Mouse (Mus musculus) MEL (cell line): ENCODE results near the gene Gm11595. TPM values are rescaled to one million over a fixed set of nuclear protein-coding genes. Genes with fewer than 3 reads are reported as not detected.

Experiments used
- DNase-seq: peaks from one replicate; pipeline ENCODE4 v3.0.0; 2011; ENCODE audit warnings: low read depth, low spot score
- H3K27ac ChIP-seq: 2 replicates; pipeline ENCODE4 v1.5.1; 2012; ENCODE audit warnings: low read depth, mild to moderate bottlenecking, control low read depth, low read length, moderate library complexity; ENCODE audit not compliant: control insufficient read depth
- H3K27me3 ChIP-seq, 2 experiments: fragments of 150-350 bp in 1 of 2; sonication (generic) in 1 of 2; 2 replicates each; pipeline ENCODE4 v1.6.1; 2012; ENCODE audit warnings: low read length in 2 of 2, mild to moderate bottlenecking in 2 of 2, improper control_type of control experiment in 1 of 2, moderate library complexity in 1 of 2; ENCODE audit not compliant: insufficient read depth in 2 of 2, control insufficient read depth in 1 of 2
- H3K36me3 ChIP-seq, 2 experiments: 2 replicates each; pipeline ENCODE4 v1.6.1; 2012 to 2014; ENCODE audit warnings: low read length in 2 of 2, improper control_type of control experiment in 1 of 2, inconsistent platforms in 1 of 2, mild to moderate bottlenecking in 1 of 2; ENCODE audit not compliant: insufficient read depth in 2 of 2, control insufficient read depth in 1 of 2
- H3K4me1 ChIP-seq, 2 experiments: fragments of 150-350 bp in 1 of 2; sonication (generic) in 1 of 2; 2 replicates each; pipeline ENCODE4 v1.6.1; 2012; ENCODE audit warnings: low read length in 2 of 2, improper control_type of control experiment in 1 of 2, mild to moderate bottlenecking in 1 of 2; ENCODE audit not compliant: insufficient read depth in 2 of 2, control insufficient read depth in 1 of 2
- H3K4me3 ChIP-seq, 2 experiments: fragments of 150-350 bp in 1 of 2; sonication (generic) in 1 of 2; 2 replicates each; pipeline ENCODE4 v1.5.1; 2012; ENCODE audit warnings: low read depth in 2 of 2, low read length in 2 of 2, mild to moderate bottlenecking in 2 of 2, moderate library complexity in 2 of 2, control low read depth in 1 of 2, improper control_type of control experiment in 1 of 2; ENCODE audit not compliant: control insufficient read depth in 1 of 2, insufficient read depth in 1 of 2
- H3K79me2 ChIP-seq: 2 replicates; pipeline ENCODE4 v1.6.1; 2012; ENCODE audit warnings: mild to moderate bottlenecking, low read length, moderate library complexity; ENCODE audit not compliant: control insufficient read depth, poor library complexity, insufficient read depth
- H3K9ac ChIP-seq: 2 replicates; pipeline ENCODE4 v1.6.1; 2012; ENCODE audit warnings: low read depth, mild to moderate bottlenecking, control low read depth, low read length, moderate library complexity; ENCODE audit not compliant: control insufficient read depth, poor library complexity, severe bottlenecking
- H3K9me3 ChIP-seq: fragments of 150-350 bp; sonication (generic); replicated peaks from 2 replicates; pipeline ENCODE4 v1.6.1; 2012; ENCODE audit warnings: mild to moderate bottlenecking, low read length, improper control_type of control experiment, moderate library complexity; ENCODE audit not compliant: insufficient read depth
- BHLHE40 ChIP-seq: IDR thresholded peaks from 2 replicates; pipeline ENCODE4 v1.6.1; 2012; ENCODE audit warnings: low read depth, mild to moderate bottlenecking, inconsistent platforms, low read length, improper control_type of control experiment, borderline replicate concordance
- CHD1 ChIP-seq: IDR thresholded peaks from 2 replicates; pipeline ENCODE4 v1.6.1; 2012; ENCODE audit warnings: low read depth, mild to moderate bottlenecking, inconsistent platforms, low read length, improper control_type of control experiment
- CHD2 ChIP-seq: IDR thresholded peaks from 2 replicates; pipeline ENCODE4 v1.6.1; 2011; ENCODE audit warnings: low read length, improper control_type of control experiment
- CTCF ChIP-seq, 3 experiments: IDR thresholded peaks in 2 of 3; conservative IDR thresholded peaks in 1 of 3; 2 replicates each; pipeline ENCODE4 v1.5.1; 2011 to 2012; ENCODE audit warnings: low read length in 3 of 3, low read depth in 2 of 3, mild to moderate bottlenecking in 2 of 3, improper control_type of control experiment in 1 of 3, inconsistent platforms in 1 of 3, mixed read lengths in 1 of 3, moderate library complexity in 1 of 3; ENCODE audit not compliant: control insufficient read depth in 1 of 3, insufficient read depth in 1 of 3, poor library complexity in 1 of 3, severe bottlenecking in 1 of 3
- E2F4 ChIP-seq: IDR thresholded peaks from 2 replicates; pipeline ENCODE4 v1.6.1; 2011; ENCODE audit warnings: low read depth, low read length, improper control_type of control experiment, borderline replicate concordance
- EP300 ChIP-seq, 2 experiments: IDR thresholded peaks; 2 replicates each; pipeline ENCODE4 v1.6.1; 2011; ENCODE audit warnings: improper control_type of control experiment in 2 of 2, low read length in 2 of 2, low read depth in 1 of 2, mild to moderate bottlenecking in 1 of 2
- ETS1 ChIP-seq: IDR thresholded peaks from 2 replicates; pipeline ENCODE4 v1.6.1; 2012; ENCODE audit warnings: low read depth, mild to moderate bottlenecking, inconsistent platforms, low read length, improper control_type of control experiment, moderate library complexity
- HCFC1 ChIP-seq: IDR thresholded peaks from 2 replicates; pipeline ENCODE4 v1.6.1; 2012; ENCODE audit warnings: low read depth, mild to moderate bottlenecking, inconsistent platforms, low read length, improper control_type of control experiment, moderate library complexity
- JUND ChIP-seq: IDR thresholded peaks from 2 replicates; pipeline ENCODE4 v1.6.1; 2011; ENCODE audit warnings: low read depth, mild to moderate bottlenecking, improper control_type of control experiment, low read length
- MAFK ChIP-seq: IDR thresholded peaks from 2 replicates; pipeline ENCODE4 v1.6.1; 2011; ENCODE audit warnings: low read depth, mild to moderate bottlenecking, low read length, improper control_type of control experiment, borderline replicate concordance
- MAZ ChIP-seq: IDR thresholded peaks from 2 replicates; pipeline ENCODE4 v1.6.1; 2012; ENCODE audit warnings: low read depth, mild to moderate bottlenecking, inconsistent platforms, low read length, improper control_type of control experiment
- MEF2A ChIP-seq: IDR thresholded peaks from 2 replicates; pipeline ENCODE4 v1.6.1; 2014; ENCODE audit warnings: low read depth, mild to moderate bottlenecking, inconsistent platforms, low read length, improper control_type of control experiment; ENCODE audit not compliant: poor library complexity, insufficient replicate concordance, severe bottlenecking; ENCODE audit errors: extremely low read depth
- MXI1 ChIP-seq: IDR thresholded peaks from 2 replicates; pipeline ENCODE4 v1.6.1; 2011; ENCODE audit warnings: mild to moderate bottlenecking, low read depth, low read length, improper control_type of control experiment
- MYC ChIP-seq: IDR thresholded peaks from 2 replicates; pipeline ENCODE4 v1.6.1; 2011; ENCODE audit warnings: low read depth, mild to moderate bottlenecking, low read length, improper control_type of control experiment, moderate library complexity
- POLR2A ChIP-seq, 2 experiments: IDR thresholded peaks; 2 replicates each; pipeline ENCODE4 v1.6.1; 2011 to 2012; ENCODE audit warnings: low read length in 2 of 2, mild to moderate bottlenecking in 2 of 2, control low read depth in 1 of 2, improper control_type of control experiment in 1 of 2, low read depth in 1 of 2, moderate library complexity in 1 of 2; ENCODE audit not compliant: control insufficient read depth in 1 of 2, insufficient read depth in 1 of 2, poor library complexity in 1 of 2
- POLR2AphosphoS2 ChIP-seq: IDR thresholded peaks from 2 replicates; pipeline ENCODE4 v1.6.1; 2011; ENCODE audit warnings: low read length, improper control_type of control experiment
- POLR2AphosphoS5 ChIP-seq: IDR thresholded peaks from 2 replicates; pipeline ENCODE4 v1.6.1; 2012; ENCODE audit warnings: low read depth, borderline replicate concordance, mild to moderate bottlenecking, inconsistent platforms, low read length, moderate library complexity, mixed read lengths
- RAD21 ChIP-seq: IDR thresholded peaks from 2 replicates; pipeline ENCODE4 v1.6.1; 2011; ENCODE audit warnings: mild to moderate bottlenecking, low read depth, low read length, improper control_type of control experiment
- SMC3 ChIP-seq: IDR thresholded peaks from 2 replicates; pipeline ENCODE4 v1.6.1; 2011; ENCODE audit warnings: low read depth, low read length, improper control_type of control experiment
- TBP ChIP-seq: IDR thresholded peaks from 2 replicates; pipeline ENCODE4 v1.8.0; 2011; ENCODE audit warnings: low read depth, low read length, improper control_type of control experiment
- TCF12 ChIP-seq: IDR thresholded peaks from 2 replicates; pipeline ENCODE4 v1.6.1; 2014; ENCODE audit warnings: low read depth, mild to moderate bottlenecking, inconsistent platforms, low read length, improper control_type of control experiment, moderate library complexity
- UBTF ChIP-seq: IDR thresholded peaks from 2 replicates; pipeline ENCODE4 v1.6.1; 2012; ENCODE audit warnings: low read depth, mild to moderate bottlenecking, inconsistent platforms, low read length, improper control_type of control experiment, moderate library complexity, borderline replicate concordance; ENCODE audit not compliant: insufficient read depth
- USF2 ChIP-seq, 2 experiments: IDR thresholded peaks; 2 replicates each; pipeline ENCODE4 v1.6.1; 2011 to 2012; ENCODE audit warnings: improper control_type of control experiment in 2 of 2, low read length in 2 of 2, borderline replicate concordance in 1 of 2, inconsistent platforms in 1 of 2, low read depth in 1 of 2, mild to moderate bottlenecking in 1 of 2; ENCODE audit not compliant: insufficient read depth in 1 of 2
- ZC3H11A ChIP-seq: IDR thresholded peaks from 2 replicates; pipeline ENCODE4 v1.6.1; 2012; ENCODE audit warnings: low read depth, mild to moderate bottlenecking, inconsistent platforms, low read length, improper control_type of control experiment
- ZKSCAN1 ChIP-seq: IDR thresholded peaks from 2 replicates; pipeline ENCODE4 v1.6.1; 2012; ENCODE audit warnings: low read depth, mild to moderate bottlenecking, inconsistent platforms, low read length, improper control_type of control experiment, moderate library complexity
- ZMIZ1 ChIP-seq: IDR thresholded peaks from 2 replicates; pipeline ENCODE4 v1.6.1; 2012; ENCODE audit warnings: low read depth, mild to moderate bottlenecking, inconsistent platforms, low read length, improper control_type of control experiment, moderate library complexity
- ZNF384 ChIP-seq: IDR thresholded peaks from 2 replicates; pipeline ENCODE4 v1.6.1; 2012; ENCODE audit warnings: low read depth, mild to moderate bottlenecking, inconsistent platforms, low read length, improper control_type of control experiment
- polyA plus RNA-seq, 2 experiments: library from polyadenylated mRNA; stranded (reverse) in 1 of 2; unstranded in 1 of 2; fragments of >175 nt in 1 of 2; fragments of >200 nt in 1 of 2; gene quantifications; 2 replicates each; pipeline versions ENCODE4 v1.2.1 to v1.2.4; 2012; ENCODE audit warnings: low replicate concordance in 2 of 2, low read depth in 1 of 2; ENCODE audit not compliant: insufficient read length in 2 of 2, insufficient read depth in 1 of 2, missing spikeins in 1 of 2
- total RNA-seq: library from RNA; depleted of rRNA; stranded (reverse); fragments of 300-350 nt; gene quantifications from 2 replicates; pipeline ENCODE4 v1.2.3, GENCODE M21; 2012

Gene Gm11595
- total and polyA plus RNA-seq, 3 experiments = not detected

- no peak overlapping the region for H3K9ac ChIP-seq
- H3K27ac ChIP-seq = no peak overlapping the region
- no peaks in the 10 kb centered on the region for H3K4me1 ChIP-seq
- H3K79me2 ChIP-seq = no peaks in the 10 kb centered on the region
- no peak for DNase-seq
- no peaks in the 10 kb centered on the region; a peak in 1 of 4 replicates for H3K27me3 ChIP-seq
- no peak overlapping the region for H3K4me3 ChIP-seq
- TF ChIP-seq ZKSCAN1 = no peak
- TF ChIP-seq ZNF384 = no peak
- TF ChIP-seq CHD1 = no peak
- TF ChIP-seq MAZ = no peak
- TF ChIP-seq MAFK = no peak
- no peak for TF ChIP-seq ZMIZ1
- TF ChIP-seq TCF12 = no peak
- no peak for TF ChIP-seq BHLHE40
- no peak for TF ChIP-seq POLR2AphosphoS5
- TF ChIP-seq RAD21 = no peak
- TF ChIP-seq MEF2A = no peak
- TF ChIP-seq POLR2AphosphoS2 = no peak
- no peak for TF ChIP-seq ZC3H11A
- TF ChIP-seq E2F4 = no peak
- TF ChIP-seq POLR2A (IDR thresholded peaks at IDR 0.05; ENCODE audit: control insufficient read depth in 1 of 2, insufficient read depth in 1 of 2, low read depth in 1 of 2, low read length in 2 of 2, poor library complexity in 1 of 2) = no peak
- no peak for TF ChIP-seq UBTF
- TF ChIP-seq CTCF (IDR thresholded peaks at IDR 0.05 in 2 of 3, conservative IDR thresholded peaks at IDR 0.05 in 1 of 3; ENCODE audit: control insufficient read depth in 1 of 3, insufficient read depth in 1 of 3, low read depth in 2 of 3, low read length in 3 of 3, poor library complexity in 1 of 3, severe bottlenecking in 1 of 3) = no peak
- TF ChIP-seq MYC = no peak
- no peaks in the 10 kb centered on the region for H3K36me3 ChIP-seq
- H3K9me3 ChIP-seq = no peaks in the 10 kb centered on the region
Observed at GRCm38 (mm10) chr11:99758877-99759276, 13.8 kb downstream of the Gm11595 start.

GRCm38 (mm10) chr11:99743985-99744384, 28.7 kb downstream of the Gm11595 start:
- Histone ChIP-seq H3K4me1 (no peaks in the 10 kb centered on the region), H3K27me3 (no peaks in the 10 kb centered on the region), H3K36me3 (no peaks in the 10 kb centered on the region), H3K4me3 (no peak overlapping the region), H3K9ac (no peak overlapping the region), H3K79me2 (no peaks in the 10 kb centered on the region), H3K27ac (no peak overlapping the region), H3K9me3 (no peaks in the 10 kb centered on the region)
- TF ChIP-seq ZKSCAN1 (no peak), HCFC1 (no peak), CTCF (IDR thresholded peaks at IDR 0.05 in 2 of 3, conservative IDR thresholded peaks at IDR 0.05 in 1 of 3; ENCODE audit: control insufficient read depth in 1 of 3, insufficient read depth in 1 of 3, low read depth in 2 of 3, low read length in 3 of 3, poor library complexity in 1 of 3, severe bottlenecking in 1 of 3) (no peak), MAZ (no peak), CHD2 (no peak), MYC (no peak), TBP (no peak), ETS1 (no peak), JUND (no peak), USF2 (IDR thresholded peaks at IDR 0.05; ENCODE audit: borderline replicate concordance in 1 of 2, insufficient read depth in 1 of 2, low read depth in 1 of 2, low read length in 2 of 2) (no peak), EP300 (IDR thresholded peaks at IDR 0.05; ENCODE audit: low read depth in 1 of 2, low read length in 2 of 2) (no peak), POLR2A (IDR thresholded peaks at IDR 0.05; ENCODE audit: control insufficient read depth in 1 of 2, insufficient read depth in 1 of 2, low read depth in 1 of 2, low read length in 2 of 2, poor library complexity in 1 of 2) (no peak), MXI1 (no peak), SMC3 (no peak), UBTF (no peak), TCF12 (no peak), MAFK (no peak)
- DNase-seq = no peak
